Mouse (Mus musculus) ES-Bruce4 (cell line): ENCODE data around the gene Wnt5b.

Experiments used
- CTCF ChIP-seq: IDR thresholded peaks from one replicate; pipeline ENCODE4 v1.8.1; 2011; ENCODE audit warnings: low read depth, low read length
- POLR2A ChIP-seq: IDR thresholded peaks from one replicate; pipeline ENCODE4 v1.8.1; 2011; ENCODE audit warnings: low read length; ENCODE audit not compliant: insufficient read depth

GRCm38 (mm10) chr6:119521931-119522391 lies 22.2 kb downstream of the Wnt5b start:
- TF ChIP-seq CTCF (no peak), POLR2A (no peak)
